Mouse (Mus musculus) large intestine, adult 2 months (tissue): ENCODE measurements at regions not wholly inside any gene's neighbourhood (a gene's known extent, or its start where the extent isn't known, plus 50 kb on each side); places are given as distances from the start of the nearest gene placed in this dataset.
A peak's percentile ranks its signal among the peaks of the same experiment; 100 is the strongest.

Source experiments
- DNase-seq: peaks from one replicate; pipeline ENCODE4 v3.0.0-alpha.2; 2012; ENCODE audit warnings: low read depth, low spot score
- WGBS: fragments of 180-500 bp; shearing (Covaris S2); methylation state at CpG from one replicate; pipeline ENCODE4 v1.1.7; 2018; 5-methylcytosine and 5-hydroxymethylcytosine counted together

GRCm38 (mm10) chr9:69667064-69667533 lies 93.6 kb downstream of the Foxb1 start:
- 29% methylated on average over 7 of the region's 7 CpGs for WGBS
- no peak for DNase-seq

- 73% methylated on average over 3 of the region's 3 CpGs for WGBS
- no peak for DNase-seq
These were observed 96.5 kb downstream of the Foxb1 start for GRCm38 (mm10) chr9:69664201-69664600.

- WGBS = 34% methylated on average over 5 of the region's 5 CpGs
- no peak for DNase-seq
These were observed 98.3 kb downstream of the Foxb1 start for GRCm38 (mm10) chr9:69662394-69662793.

GRCm38 (mm10) chr9:69658276-69658675 lies 102.5 kb downstream of the Foxb1 start:
- DNase-seq = no peak
- WGBS = 83% methylated on average over 4 of the region's 4 CpGs

- DNase-seq = no peak
- 48% methylated on average over 6 of the region's 6 CpGs for whole genome bisulfite sequencing
These were observed 104.7 kb downstream of the Foxb1 start for GRCm38 (mm10) chr9:69656053-69656452.

GRCm38 (mm10) chr9:69652106-69652505 lies 108.6 kb downstream of the Foxb1 start:
- WGBS = 70% methylated on average over 4 of the region's 4 CpGs
- DNase-seq = no peak

- WGBS = 78% methylated on average over 8 of the region's 8 CpGs
- no peak for DNase-seq
These were observed 109.1 kb downstream of the Foxb1 start for GRCm38 (mm10) chr9:69651608-69652007.

GRCm38 (mm10) chr9:69642591-69642990 lies 118.1 kb downstream of the Foxb1 start:
- 83% methylated on average over 5 of the region's 5 CpGs for WGBS
- no peak for DNase-seq

GRCm38 (mm10) chr9:69623312-69623711 lies 137.4 kb downstream of the Foxb1 start:
- WGBS = 13% methylated on average over 7 of the region's 7 CpGs
- DNase-seq = peak; percentile 31

- DNase-seq = no peak
- WGBS = 72% methylated on average over 3 of the region's 3 CpGs
These were observed 139.7 kb downstream of the Foxb1 start for GRCm38 (mm10) chr9:69621006-69621405.

GRCm38 (mm10) chr9:69617328-69617727 lies 143.4 kb downstream of the Foxb1 start:
- 64% methylated on average over 2 of the region's 2 CpGs for WGBS
- DNase-seq = no peak

GRCm38 (mm10) chr9:69597472-69597871 lies 144.1 kb downstream of the Anxa2 start:
- no peak for DNase-seq
- WGBS = 35% methylated on average over 8 of the region's 8 CpGs

- DNase-seq = no peak
- WGBS = 75% methylated on average over 15 of the region's 15 CpGs
These were observed 139.1 kb downstream of the Anxa2 start for GRCm38 (mm10) chr9:69592329-69593062.

- WGBS = 45% methylated on average over 4 of the region's 4 CpGs
- DNase-seq = no peak
These were observed 135.4 kb downstream of the Anxa2 start for GRCm38 (mm10) chr9:69588846-69589245.

- 54% methylated on average over 3 of the region's 3 CpGs for WGBS
- no peak for DNase-seq
These were observed 133.7 kb downstream of the Anxa2 start for GRCm38 (mm10) chr9:69587096-69587495.

- DNase-seq = no peak
These were observed 127.8 kb downstream of the Anxa2 start for GRCm38 (mm10) chr9:69581236-69581635.

- WGBS = 92% methylated on average over 10 of the region's 10 CpGs
- no peak for DNase-seq
These were observed 124.4 kb downstream of the Anxa2 start for GRCm38 (mm10) chr9:69577661-69578405.

- WGBS = 19% methylated on average over 14 of the region's 14 CpGs
- DNase-seq = no peak
These were observed 122.0 kb downstream of the Anxa2 start for GRCm38 (mm10) chr9:69575386-69575785.

GRCm38 (mm10) chr9:69568631-69569230 lies 115.3 kb downstream of the Anxa2 start:
- WGBS = 68% methylated on average over 13 of the region's 13 CpGs
- DNase-seq = no peak

GRCm38 (mm10) chr9:69568222-69568621 lies 114.8 kb downstream of the Anxa2 start:
- WGBS = 55% methylated on average over 3 of the region's 3 CpGs
- no peak for DNase-seq

- peak; percentile 0 for DNase-seq
- WGBS = 22% methylated on average over 6 of the region's 6 CpGs
These were observed 113.6 kb downstream of the Anxa2 start for GRCm38 (mm10) chr9:69566996-69567395.
